Mouse (Mus musculus) brain, embryonic 14.5 days (tissue): ENCODE results near the gene Suclg1.

Experiments used
- CTCF ChIP-seq: fragments of 200-500 bp; IDR thresholded peaks from 2 replicates; pipeline ENCODE4 v1.5.1; 2012; ENCODE audit warnings: inconsistent platforms, mild to moderate bottlenecking, moderate library complexity, borderline replicate concordance; ENCODE audit not compliant: insufficient read depth, insufficient read length; ENCODE audit errors: extremely low read depth
- POLR2A ChIP-seq: fragments of 200-500 bp; IDR thresholded peaks from 2 replicates; pipeline ENCODE4 v1.6.1; 2012; ENCODE audit warnings: mild to moderate bottlenecking, inconsistent platforms, borderline replicate concordance; ENCODE audit not compliant: poor library complexity, insufficient read depth, insufficient read length, severe bottlenecking; ENCODE audit errors: extremely low read depth

- TF ChIP-seq POLR2A (no peak), CTCF (no peak)
These were observed 8.9 kb downstream of the Suclg1 start for GRCm38 (mm10) chr6:73257068-73257467.
